Mouse (Mus musculus): Measurements from ENCODE around the gene Syce1. TPM values are rescaled to one million over a fixed set of nuclear protein-coding genes. Genes with fewer than 3 reads are reported as not detected.
"Not testable (repeated sequence)": the region's sequence is repeated elsewhere in the genome, so short reads cannot be mapped to it uniquely, and the experiment has no call there.

Syce1 gene
- polyA plus RNA-seq, 1 experiment from 2014 or later: 0.24 TPM

DNA sequence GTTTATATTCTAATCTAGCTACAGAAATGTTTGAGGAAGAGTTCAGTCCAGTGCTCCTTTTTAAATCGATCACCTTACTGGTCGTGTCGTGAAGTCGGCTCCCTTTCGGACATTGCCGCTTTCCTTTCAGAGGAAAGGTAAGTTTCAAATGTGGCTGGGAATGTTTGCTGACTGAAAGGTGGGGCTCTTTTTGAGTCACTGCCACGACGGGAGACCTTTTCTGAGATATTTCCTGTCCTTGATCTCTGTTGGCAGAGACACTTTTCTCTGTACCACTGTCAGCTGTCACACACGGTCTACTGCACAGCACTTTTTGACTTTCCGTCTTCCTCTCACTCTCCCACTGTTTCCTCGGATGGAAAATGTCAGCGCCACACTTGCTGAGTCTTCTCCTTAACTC, 25.2 kb upstream of the Syce1 start:
- 0 out of 2 replicates have a peak, but pooled peaks cover 3% of the 10 kb centered on the region for H3K4me1 ChIP-seq (replicated peaks)
- ATAC-seq: no peak
- H3K9ac ChIP-seq (replicated peaks): no peak overlapping the region
- no peak overlapping the region for H3K27ac ChIP-seq
- H3K4me2 ChIP-seq (replicated peaks): no peak overlapping the region
- peaks cover 35% of the 10 kb centered on the region for H3K36me3 ChIP-seq
- no peak overlapping the region for H3K4me3 ChIP-seq (replicated peaks)
- H3K27me3 ChIP-seq: no peaks in the 10 kb centered on the region
- WGBS: 93% methylated on average over 12 of the region's 12 CpGs
- no peaks in the 10 kb centered on the region for H3K9me3 ChIP-seq

DNA sequence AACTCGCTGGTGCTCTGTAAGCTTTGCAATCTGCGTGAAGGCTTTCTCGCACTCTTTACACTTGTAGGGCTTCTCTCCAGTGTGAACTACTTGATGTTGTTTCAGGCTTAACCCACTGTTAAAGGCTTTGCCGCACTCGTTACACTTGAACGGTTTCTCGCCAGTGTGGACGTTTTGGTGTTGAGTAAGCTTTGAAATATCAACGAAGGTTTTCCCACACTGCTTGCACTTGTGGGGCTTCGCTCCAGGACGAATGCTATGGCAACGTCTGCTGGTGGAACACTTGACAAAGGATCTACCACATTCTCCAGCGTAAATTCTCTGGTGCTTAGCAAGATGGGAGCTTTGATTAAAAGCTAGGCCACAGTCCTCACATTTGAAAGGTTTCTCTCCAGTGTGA, 24.1 kb upstream of the Syce1 start:
- H3K4me3 ChIP-seq (replicated peaks): no peak overlapping the region
- WGBS: 77% methylated on average over 13 of the region's 13 CpGs
- H3K27ac ChIP-seq: no peak overlapping the region
- peaks cover 36% of the 10 kb centered on the region for H3K36me3 ChIP-seq
- H3K4me1 ChIP-seq (replicated peaks): no peaks in the 10 kb centered on the region
- no peak overlapping the region for H3K9ac ChIP-seq (replicated peaks)
- no peaks in the 10 kb centered on the region for H3K27me3 ChIP-seq
- H3K9me3 ChIP-seq: no peaks in the 10 kb centered on the region
- no peak for ATAC-seq
- no peak overlapping the region for H3K4me2 ChIP-seq (replicated peaks)

DNA sequence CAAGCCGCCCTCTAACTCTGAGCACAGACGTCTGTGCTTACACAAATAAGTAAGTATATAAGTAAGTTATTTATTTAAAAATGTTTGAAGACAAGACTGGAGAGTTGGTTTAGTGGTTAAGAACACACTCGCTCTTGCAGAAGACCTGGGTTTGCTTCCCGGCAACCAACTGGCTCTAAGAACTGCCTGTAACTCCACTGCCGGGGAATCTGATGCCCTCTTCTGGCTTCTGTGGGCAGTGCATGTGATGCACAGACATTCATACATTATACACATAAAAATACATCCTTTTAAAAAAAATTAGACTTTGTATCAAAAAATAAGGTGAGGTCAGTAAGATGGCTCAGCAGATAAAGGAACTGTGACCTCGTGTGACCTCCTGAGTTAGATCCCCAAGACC, 22.8 kb upstream of the Syce1 start:
- H3K9ac ChIP-seq (replicated peaks): no peak overlapping the region
- WGBS: 93% methylated on average over 6 of the region's 6 CpGs
- no peak overlapping the region for H3K4me2 ChIP-seq (replicated peaks)

DNA sequence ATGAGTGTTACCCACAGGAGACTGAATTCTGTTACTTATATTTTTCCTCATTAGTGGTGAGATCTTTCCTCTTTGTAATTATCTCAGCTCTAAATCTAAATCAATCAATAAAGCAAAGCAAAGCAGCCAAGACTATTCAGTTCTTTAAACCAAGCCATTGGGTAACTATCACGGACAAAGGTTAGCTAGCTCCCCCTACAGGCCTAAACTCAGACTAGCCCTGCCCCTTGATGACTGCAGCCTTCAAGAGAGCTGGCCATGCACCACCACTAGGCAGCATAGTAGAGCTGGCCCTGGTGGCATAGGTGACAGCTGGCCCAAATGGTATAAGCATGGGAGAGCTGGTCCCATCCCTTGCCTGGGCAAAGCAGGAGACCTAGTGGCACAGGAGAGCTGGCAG, 18.1 kb upstream of the Syce1 start:
- Histone ChIP-seq H3K27me3 (no peaks in the 10 kb centered on the region), H3K4me2 (replicated peaks) (no peak overlapping the region), H3K9me3 (no peaks in the 10 kb centered on the region), H3K4me3 (replicated peaks) (no peak overlapping the region), H3K9ac (replicated peaks) (no peak overlapping the region), H3K4me1 (replicated peaks) (no peaks in the 10 kb centered on the region), H3K36me3 (peaks cover 12% of the 10 kb centered on the region), H3K27ac (no peak overlapping the region)
- no peak for ATAC-seq
- 9% methylated on average over 1 of the region's 1 CpGs for WGBS

More for the DNA sequence above, 22.8 kb upstream of the Syce1 start:
- Histone ChIP-seq H3K36me3 (peaks cover 38% of the 10 kb centered on the region), H3K4me3 (replicated peaks) (no peak overlapping the region), H3K9me3 (no peaks in the 10 kb centered on the region), H3K4me1 (replicated peaks) (no peaks in the 10 kb centered on the region), H3K27me3 (no peaks in the 10 kb centered on the region), H3K27ac (no peak overlapping the region)
- no peak for ATAC-seq

DNA sequence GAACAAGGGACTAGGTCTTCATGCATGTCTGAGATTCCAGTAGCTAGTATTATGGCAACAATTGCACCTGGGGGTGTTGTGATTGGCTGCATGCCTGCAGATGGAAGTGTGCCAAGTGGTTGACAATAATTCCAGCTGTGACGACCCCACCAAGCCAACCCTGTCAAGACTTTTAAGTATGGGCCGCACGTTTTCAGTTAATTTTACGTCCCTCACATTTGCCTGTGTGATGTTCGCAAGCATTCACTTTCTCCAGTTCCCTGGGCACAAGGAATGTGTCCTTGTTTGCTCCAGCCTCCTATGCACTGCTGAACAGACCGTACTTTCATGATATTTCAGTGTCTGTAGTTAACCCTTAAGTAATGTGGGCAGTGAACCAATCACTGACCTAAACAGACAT, 15.0 kb upstream of the Syce1 start:
- WGBS: 76% methylated on average over 6 of the region's 6 CpGs
- Histone ChIP-seq H3K27ac (no peak overlapping the region), H3K4me3 (replicated peaks) (no peak overlapping the region), H3K36me3 (peaks cover 8% of the 10 kb centered on the region; the same call in 1 of the 2 replicates), H3K27me3 (no peaks in the 10 kb centered on the region), H3K9ac (replicated peaks) (no peak overlapping the region), H3K9me3 (no peaks in the 10 kb centered on the region), H3K4me1 (replicated peaks) (no peaks in the 10 kb centered on the region), H3K4me2 (replicated peaks) (no peak overlapping the region)
- ATAC-seq: no peak

DNA sequence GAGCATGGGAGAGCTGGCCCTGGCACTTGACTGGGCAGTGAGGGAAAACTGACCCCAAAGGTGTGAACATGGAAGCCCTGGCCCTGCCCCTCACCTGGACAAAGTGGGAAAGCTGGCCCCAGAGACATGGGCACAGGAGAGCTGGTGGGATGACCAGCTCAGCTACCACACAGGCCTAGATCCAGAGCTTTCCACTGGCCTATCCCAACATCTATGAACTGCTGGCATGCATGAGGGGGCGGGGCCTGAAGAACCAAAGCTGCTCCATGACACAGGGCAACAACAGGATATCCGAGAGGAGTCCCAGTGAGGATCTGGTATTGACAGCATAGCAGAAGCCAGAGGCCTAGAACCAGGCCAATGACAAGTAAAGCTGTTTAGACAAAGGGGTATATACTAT, 10.6 kb upstream of the Syce1 start:
- H3K4me2 ChIP-seq (replicated peaks): no peak overlapping the region
- WGBS: 67% methylated on average over 2 of the region's 2 CpGs

DNA sequence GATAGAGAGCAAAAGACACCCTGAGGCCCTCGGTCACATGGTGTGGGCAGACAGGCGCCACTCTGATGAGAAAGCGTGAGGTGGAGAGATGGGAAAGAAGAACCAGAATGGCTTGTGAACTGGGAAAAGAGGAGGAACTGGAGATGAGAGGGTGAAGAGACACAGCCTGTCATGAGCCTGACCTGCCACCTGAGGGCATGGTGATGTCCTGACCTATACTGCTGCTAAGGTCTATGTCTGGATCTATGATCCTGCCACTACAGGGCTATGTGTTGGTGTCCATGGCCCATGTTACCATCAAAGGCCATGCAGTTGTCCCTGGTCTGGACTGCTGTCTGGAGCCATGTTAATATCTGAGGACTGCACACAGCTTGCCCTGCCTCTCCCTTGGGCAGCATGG, 10.0 kb upstream of the Syce1 start:
- no peak overlapping the region for H3K27ac ChIP-seq
- ATAC-seq: no peak
- no peak overlapping the region for H3K9ac ChIP-seq (replicated peaks)
- H3K4me2 ChIP-seq (replicated peaks): no peak overlapping the region
- WGBS: 93% methylated on average over 3 of the region's 3 CpGs
- H3K4me1 ChIP-seq (replicated peaks): no peaks in the 10 kb centered on the region
- no peak overlapping the region for H3K4me3 ChIP-seq (replicated peaks)
- no peaks in the 10 kb centered on the region for H3K36me3 ChIP-seq
- no peaks in the 10 kb centered on the region for H3K9me3 ChIP-seq
- no peaks in the 10 kb centered on the region for H3K27me3 ChIP-seq

More for the DNA sequence above, 10.6 kb upstream of the Syce1 start:
- Histone ChIP-seq H3K9me3 (no peaks in the 10 kb centered on the region), H3K27ac (no peak overlapping the region), H3K4me3 (replicated peaks) (no peak overlapping the region), H3K9ac (replicated peaks) (no peak overlapping the region), H3K4me1 (replicated peaks) (no peaks in the 10 kb centered on the region), H3K27me3 (no peaks in the 10 kb centered on the region), H3K36me3 (no peaks in the 10 kb centered on the region)
- no peak for ATAC-seq

DNA sequence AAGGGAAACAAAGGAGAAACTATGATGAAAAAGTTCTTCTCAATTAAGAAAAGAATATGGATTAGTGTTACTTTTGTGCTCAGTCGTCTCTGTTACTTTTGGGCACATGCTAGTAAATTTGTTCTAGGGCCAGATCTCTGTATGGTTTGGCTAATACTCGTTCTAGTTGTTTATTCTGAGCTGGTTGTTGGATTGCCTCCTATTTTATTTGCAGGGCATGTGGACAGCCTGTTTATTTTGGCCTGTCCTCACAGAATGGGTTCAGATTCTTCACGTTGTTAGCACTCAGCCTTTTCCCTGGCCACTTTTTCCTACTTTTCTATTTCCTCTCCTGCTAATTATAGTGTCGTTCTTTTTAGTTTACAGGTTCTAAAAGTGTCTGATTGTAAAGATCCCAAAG, 5.9 kb upstream of the Syce1 start:
- Histone ChIP-seq H3K27me3 (no peaks in the 10 kb centered on the region), H3K4me2 (replicated peaks) (no peak overlapping the region), H3K36me3 (no peaks in the 10 kb centered on the region), H3K27ac (no peak overlapping the region), H3K4me3 (replicated peaks) (no peak overlapping the region), H3K4me1 (replicated peaks) (no peaks in the 10 kb centered on the region), H3K9me3 (peaks cover 4% of the 10 kb centered on the region; the same call in 1 of the 2 replicates), H3K9ac (replicated peaks) (no peak overlapping the region)
- no peak for ATAC-seq
- WGBS: 75% methylated on average over 4 of the region's 4 CpGs

DNA sequence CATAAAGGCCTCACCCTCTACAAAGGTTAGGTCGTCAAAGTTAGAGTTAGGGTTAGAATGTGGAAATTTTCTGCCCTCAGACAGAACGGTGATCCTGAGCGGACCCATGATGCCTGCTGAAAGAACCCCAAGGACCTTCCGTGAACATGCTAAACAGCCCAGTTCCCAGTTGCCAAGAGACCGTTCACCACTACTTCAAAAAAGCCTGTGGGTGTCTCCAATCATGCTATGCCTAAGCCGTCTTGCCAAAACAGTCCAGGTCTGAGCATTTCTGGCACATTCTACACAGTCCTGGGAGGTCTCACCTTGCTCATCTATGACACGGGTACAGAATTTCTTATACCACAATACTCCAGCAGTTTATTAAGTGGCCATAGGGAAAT, 392 bp upstream of the Syce1 start:
- 92% methylated on average over 7 of the region's 7 CpGs for WGBS
- H3K4me3 ChIP-seq (replicated peaks): no peak overlapping the region
- no peaks in the 10 kb centered on the region for H3K36me3 ChIP-seq
- H3K9me3 ChIP-seq: peaks cover 4% of the 10 kb centered on the region; the same call in 1 of the 2 replicates
- no peak overlapping the region for H3K4me2 ChIP-seq (replicated peaks)
- H3K9ac ChIP-seq (replicated peaks): no peak overlapping the region
- H3K4me1 ChIP-seq (replicated peaks): no peaks in the 10 kb centered on the region
- no peaks in the 10 kb centered on the region for H3K27me3 ChIP-seq
- ATAC-seq: no peak
- H3K27ac ChIP-seq: no peak overlapping the region

DNA sequence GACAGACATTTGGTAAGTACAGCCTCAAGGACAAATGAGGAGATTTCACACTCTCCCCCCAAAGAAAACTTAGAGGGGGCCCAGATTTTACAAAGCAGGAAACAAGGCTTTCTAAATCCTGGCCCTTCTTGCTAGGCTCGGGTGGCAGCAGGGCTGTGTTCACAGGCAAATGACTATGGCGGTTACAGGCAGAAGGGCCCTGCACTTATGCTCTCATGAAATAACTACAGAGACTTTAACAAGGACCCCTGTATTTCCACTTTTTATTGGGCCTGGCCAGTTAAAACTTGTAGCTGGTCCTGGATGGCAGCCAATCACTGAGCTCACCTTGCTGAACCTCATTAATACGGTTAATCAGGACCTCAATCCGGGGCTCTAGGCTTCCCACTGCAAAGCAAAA, 7.1 kb downstream of the Syce1 start:
- no peaks in the 10 kb centered on the region for H3K27me3 ChIP-seq
- WGBS: 82% methylated on average over 4 of the region's 4 CpGs

DNA sequence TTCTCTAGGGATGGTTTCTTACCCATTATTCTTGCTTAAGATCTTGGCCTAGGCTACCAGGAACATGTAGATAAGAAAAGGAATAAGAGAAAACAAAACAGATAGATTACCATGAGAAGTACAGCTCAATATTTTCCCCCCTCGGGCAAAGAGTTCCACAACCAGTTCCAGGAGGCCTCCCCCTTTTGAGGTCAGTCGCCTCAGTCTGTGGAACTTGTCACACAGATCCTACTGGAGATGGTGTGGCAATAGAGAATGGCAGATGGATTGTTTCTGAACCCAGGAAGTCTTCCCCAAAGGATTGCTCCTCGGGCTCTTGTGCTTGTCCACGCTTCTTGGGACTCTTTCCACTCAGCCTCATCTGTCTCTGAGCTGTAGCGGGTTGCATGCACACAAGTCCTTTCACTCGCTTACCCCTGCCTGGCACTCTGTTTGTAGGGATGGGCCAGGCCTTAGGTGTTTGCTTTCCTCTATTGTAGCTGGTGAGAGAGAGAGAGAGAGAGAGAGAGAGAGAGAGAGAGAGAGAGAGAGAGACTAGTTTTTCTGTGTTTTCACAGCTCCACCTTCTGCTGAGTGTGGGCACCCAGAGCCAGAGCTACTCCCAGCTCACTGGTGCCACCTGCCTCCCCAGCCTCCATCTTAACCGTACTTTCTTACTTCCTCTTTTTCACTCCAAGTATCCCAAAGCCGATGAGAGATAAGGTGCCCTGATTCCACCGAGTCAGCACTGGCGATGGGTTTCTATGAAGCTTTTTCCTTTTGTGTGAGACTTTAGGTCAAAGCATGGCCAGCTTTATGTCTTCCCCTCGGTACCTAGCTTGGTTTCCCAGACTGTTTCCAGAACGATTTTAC, 21.5 kb downstream of the Syce1 start:
- H3K36me3 ChIP-seq: no peaks in the 10 kb centered on the region
- H3K4me1 ChIP-seq (replicated peaks): no peaks in the 10 kb centered on the region
- ATAC-seq: no peak
- 80% methylated on average over 12 of the region's 12 CpGs for WGBS
- H3K9me3 ChIP-seq: no peaks in the 10 kb centered on the region
- no peak overlapping the region for H3K27ac ChIP-seq
- H3K4me3 ChIP-seq (replicated peaks): no peak overlapping the region
- no peak overlapping the region for H3K9ac ChIP-seq (replicated peaks)
- no peak overlapping the region for H3K4me2 ChIP-seq (replicated peaks)
- H3K27me3 ChIP-seq: no peaks in the 10 kb centered on the region

More for the DNA sequence above, 7.1 kb downstream of the Syce1 start:
- H3K4me1 ChIP-seq (replicated peaks): no peaks in the 10 kb centered on the region
- H3K4me2 ChIP-seq (replicated peaks): no peak overlapping the region
- no peak overlapping the region for H3K27ac ChIP-seq
- ATAC-seq: no peak
- no peak overlapping the region for H3K9ac ChIP-seq (replicated peaks)
- H3K36me3 ChIP-seq: no peaks in the 10 kb centered on the region
- H3K9me3 ChIP-seq: no peaks in the 10 kb centered on the region
- H3K4me3 ChIP-seq (replicated peaks): no peak overlapping the region

DNA sequence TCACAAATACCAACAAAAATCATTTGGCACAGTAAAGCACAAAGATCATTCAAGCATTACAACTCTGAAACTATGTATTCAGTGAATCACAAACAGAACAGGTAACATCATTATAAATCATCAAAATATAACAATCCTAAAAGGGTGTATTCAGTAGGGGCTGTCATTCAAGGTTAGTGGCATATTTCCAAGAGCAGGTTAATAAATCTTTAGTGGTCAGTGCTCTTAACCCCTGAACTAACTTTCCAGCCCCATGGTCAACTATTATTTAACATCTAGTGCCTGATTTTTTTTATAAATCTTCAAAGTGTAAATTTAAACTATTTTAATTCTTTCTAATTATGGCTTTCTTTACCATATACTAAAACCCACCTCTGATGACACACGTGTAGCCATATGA, 22.3 kb downstream of the Syce1 start:
- not testable (repeated sequence) for H3K27me3 ChIP-seq; H3K4me3 ChIP-seq (replicated peaks); ATAC-seq; H3K27ac ChIP-seq; H3K4me2 ChIP-seq (replicated peaks); H3K36me3 ChIP-seq; H3K9ac ChIP-seq (replicated peaks); H3K4me1 ChIP-seq (replicated peaks); H3K9me3 ChIP-seq
- WGBS: 83% methylated on average over 1 of the region's 1 CpGs
